Mouse (Mus musculus): Measurements from ENCODE around the gene Arhgap15. TPM values are rescaled to one million over a fixed set of nuclear protein-coding genes. Genes with fewer than 3 reads are reported as not detected.
A peak's percentile ranks its signal among the peaks of the same experiment; 100 is the strongest.
"Not testable (repeated sequence)": the region's sequence is repeated elsewhere in the genome, so short reads cannot be mapped to it uniquely, and the experiment has no call there.

Arhgap15 gene
- 0.80 and 1.1 TPM in 2 replicates for polyA plus RNA-seq (2015; fragmentation: Nextera tagmentation; extraction: Ambion mirVana)

DNA sequence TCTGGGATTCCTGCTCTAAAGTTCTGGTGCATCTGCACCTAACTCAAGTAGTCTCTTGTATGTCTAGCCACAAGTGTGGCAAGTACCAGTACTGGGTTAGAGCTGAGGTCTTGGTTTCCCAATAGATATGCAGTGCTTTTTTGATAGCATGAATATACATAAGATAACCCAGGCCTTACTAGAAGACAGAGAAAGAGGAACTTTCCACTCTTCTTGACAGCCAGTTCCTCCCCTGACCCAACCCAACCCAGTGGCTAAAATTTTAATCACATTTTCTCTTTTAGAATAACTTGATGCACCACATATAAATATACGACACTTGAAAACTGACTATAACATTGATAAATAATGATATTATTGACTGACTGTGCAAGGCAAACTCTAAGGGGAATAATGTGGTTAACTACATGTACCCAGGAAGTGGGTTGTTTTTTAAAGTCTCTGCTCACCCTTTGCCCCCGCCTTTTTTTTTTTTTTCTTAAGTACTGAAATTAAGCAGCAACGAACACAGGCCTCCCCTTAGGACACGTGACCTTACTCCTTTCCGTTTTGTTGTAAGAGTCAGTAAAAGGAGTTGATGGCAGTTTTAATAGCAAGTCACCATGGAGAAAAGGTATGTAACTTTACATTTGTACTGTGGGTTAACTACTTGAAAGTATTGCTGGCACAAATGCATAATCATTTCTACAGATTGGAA, at the start of gene Arhgap15:
Gene Arhgap15 (plus strand): TSS at position 538 of the 697 bp plus-strand sequence.
- Histone ChIP-seq H3K4me1 (ENCODE audit: insufficient read depth, low read length) (no peaks in the 10 kb centered on the region), H3K9me3 (ENCODE audit: low read length) (no peaks in the 10 kb centered on the region), H3K9ac (replicated peaks; ENCODE audit: low read length) (no peak within 1 kb of the TSS), H3K4me2 (replicated peaks; ENCODE audit: low read depth, low read length) (no peak within 1 kb of the TSS), H3K4me3 (ENCODE audit: low read length) (no peak within 1 kb of the TSS), H3K36me3 (ENCODE audit: insufficient read depth, low read length) (no peaks in the 10 kb centered on the region), H3K27me3 (ENCODE audit: insufficient read depth, low read length) (no peaks in the 10 kb centered on the region), H3K27ac (ENCODE audit: low read length) (no peak within 1 kb of the TSS)
- ATAC-seq (ENCODE audit: low FRiP score, low TSS enrichment): no peak
- WGBS: 66% methylated on average over 5 of the region's 5 CpGs

DNA sequence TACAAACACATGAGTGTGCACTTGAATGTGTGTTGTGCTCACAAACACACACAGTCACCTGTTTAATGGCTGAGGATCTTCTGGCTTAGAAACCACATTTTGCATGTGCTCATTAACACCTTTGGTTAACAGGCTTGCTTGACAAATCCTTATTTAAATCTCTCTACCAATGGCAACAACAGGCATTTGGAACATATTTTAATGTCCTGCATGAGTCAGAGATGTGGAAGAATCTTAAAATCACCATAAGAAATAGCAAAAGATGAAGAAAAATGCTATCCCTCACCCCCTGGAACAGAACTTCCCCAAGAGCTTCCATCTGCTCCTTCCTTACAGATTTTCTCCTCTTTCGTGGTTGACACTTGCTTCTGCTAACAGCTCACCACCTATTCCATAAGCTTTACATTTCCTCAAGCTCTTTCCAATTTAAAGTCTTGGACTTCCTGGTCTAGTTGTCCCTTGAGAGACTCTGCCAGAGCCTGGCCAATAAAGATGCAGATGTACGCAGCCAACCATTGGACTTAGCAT, 35.9 kb upstream of the Arhgap15 start:
- Histone ChIP-seq H3K27ac (ENCODE audit: low read length) (no peak overlapping the region), H3K4me1 (ENCODE audit: insufficient read depth, low read length) (no peaks in the 10 kb centered on the region), H3K9me3 (ENCODE audit: low read length) (no peaks in the 10 kb centered on the region), H3K4me3 (ENCODE audit: low read length) (no peak overlapping the region), H3K36me3 (ENCODE audit: insufficient read depth, low read length) (no peaks in the 10 kb centered on the region), H3K9ac (replicated peaks; ENCODE audit: low read length) (no peak overlapping the region), H3K27me3 (ENCODE audit: insufficient read depth, low read length) (no peaks in the 10 kb centered on the region), H3K4me2 (replicated peaks; ENCODE audit: low read depth, low read length) (no peak overlapping the region)
- ATAC-seq (ENCODE audit: low FRiP score, low TSS enrichment): no peak
- 88% methylated on average over 2 of the region's 2 CpGs for WGBS

DNA sequence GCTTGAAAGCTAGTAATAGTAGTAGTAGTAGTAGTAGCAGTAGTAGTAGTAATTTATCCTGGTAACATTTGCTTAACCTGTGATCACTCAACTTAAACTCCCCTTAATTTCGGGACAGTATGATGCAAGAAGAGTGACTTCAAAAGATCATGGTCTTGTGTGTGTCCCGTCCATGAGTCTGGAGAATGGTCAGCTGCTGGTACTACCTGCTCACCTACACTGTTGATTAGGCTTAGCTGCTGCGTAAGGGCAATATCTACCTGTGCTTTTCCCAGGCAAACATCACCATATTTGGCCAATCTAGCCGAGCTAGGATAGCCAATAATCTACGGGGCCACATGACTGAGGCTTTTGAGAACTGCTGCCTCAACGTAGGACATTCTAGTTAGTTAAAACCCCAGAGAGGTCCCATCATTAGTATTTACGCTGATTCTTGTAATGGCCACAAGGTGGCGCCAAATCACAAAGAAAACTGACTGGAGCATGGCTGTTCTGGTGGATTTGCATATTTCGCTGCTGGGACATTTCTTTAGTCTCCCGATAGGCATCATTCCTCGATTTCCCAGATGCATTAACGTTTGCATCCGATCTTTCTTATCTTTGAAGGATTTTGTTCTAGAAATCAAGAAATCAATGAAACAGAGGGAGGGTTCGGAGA, 26.0 kb upstream of the Arhgap15 start:
- Histone ChIP-seq H3K9me3 (ENCODE audit: low read length) (no peaks in the 10 kb centered on the region), H3K9ac (replicated peaks; ENCODE audit: low read length) (peak overlapping the region; percentile 46; the same call in 1 of the 2 replicates), H3K4me3 (ENCODE audit: low read length) (peak overlapping the region; percentile 23; the same call in 1 of the 2 replicates), H3K27ac (ENCODE audit: low read length) (no peak overlapping the region), H3K4me2 (replicated peaks; ENCODE audit: low read depth, low read length) (peak overlapping the region; percentile 47), H3K27me3 (ENCODE audit: insufficient read depth, low read length) (no peaks in the 10 kb centered on the region), H3K4me1 (ENCODE audit: insufficient read depth, low read length) (peaks cover 3% of the 10 kb centered on the region; the same call in 1 of the 2 replicates), H3K36me3 (ENCODE audit: insufficient read depth, low read length) (no peaks in the 10 kb centered on the region)
- WGBS: 17% methylated on average over 14 of the region's 14 CpGs
- peak; percentile 86; the same call in 1 of the 2 replicates for ATAC-seq (ENCODE audit: low FRiP score, low TSS enrichment)

DNA sequence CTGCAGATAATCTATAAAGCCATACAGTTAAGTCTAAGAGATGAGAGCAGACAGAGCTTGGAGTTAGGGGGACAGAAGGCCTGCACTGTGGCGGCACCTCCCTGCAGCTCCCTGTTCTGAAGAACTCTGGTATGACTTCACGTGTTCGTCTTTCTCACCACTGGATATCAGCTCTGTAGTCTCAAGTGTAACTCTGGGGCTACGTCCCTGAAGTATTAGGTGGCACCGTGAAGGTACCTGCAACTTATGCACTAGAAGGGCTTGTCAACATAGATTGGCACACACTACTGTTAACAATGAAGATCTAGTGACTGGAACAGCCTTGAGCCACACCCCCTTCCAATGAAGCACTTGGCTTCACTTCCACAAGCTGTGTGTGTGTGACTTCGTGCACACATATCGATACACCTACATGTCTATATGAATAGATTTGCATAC, 25.5 kb upstream of the Arhgap15 start:
- WGBS: 69% methylated on average over 7 of the region's 7 CpGs
- Histone ChIP-seq H3K4me1 (ENCODE audit: insufficient read depth, low read length) (peaks cover 3% of the 10 kb centered on the region; the same call in 1 of the 2 replicates), H3K27me3 (ENCODE audit: insufficient read depth, low read length) (no peaks in the 10 kb centered on the region), H3K9ac (replicated peaks; ENCODE audit: low read length) (peak overlapping the region; percentile 46; the same call in 1 of the 2 replicates), H3K27ac (ENCODE audit: low read length) (no peak overlapping the region), H3K36me3 (ENCODE audit: insufficient read depth, low read length) (no peaks in the 10 kb centered on the region), H3K9me3 (ENCODE audit: low read length) (no peaks in the 10 kb centered on the region), H3K4me3 (ENCODE audit: low read length) (peak overlapping the region; percentile 23; the same call in 1 of the 2 replicates), H3K4me2 (replicated peaks; ENCODE audit: low read depth, low read length) (peak overlapping the region; percentile 47)
- ATAC-seq (ENCODE audit: low FRiP score, low TSS enrichment): peak; percentile 70

DNA sequence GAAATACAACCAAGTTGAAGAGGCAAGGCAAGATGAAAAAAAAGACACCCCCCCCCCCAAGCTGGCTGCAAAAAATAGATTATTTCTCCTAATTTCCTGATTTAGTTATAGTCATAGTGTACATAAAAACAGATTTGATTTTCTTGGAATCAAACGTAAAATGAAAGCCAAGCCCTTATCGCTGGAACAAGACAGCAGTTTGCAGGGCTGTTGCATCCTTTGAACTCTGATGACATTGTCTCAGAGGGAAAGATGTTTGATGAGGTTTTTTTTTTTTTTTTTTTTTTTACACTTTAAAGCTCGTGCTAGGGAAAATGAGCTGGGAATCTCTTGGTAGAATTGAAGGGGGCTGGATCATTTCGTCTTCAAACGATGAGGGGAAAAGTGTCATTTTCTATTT, 21.4 kb upstream of the Arhgap15 start:
- Histone ChIP-seq H3K27ac (ENCODE audit: low read length) (no peak overlapping the region), H3K4me2 (replicated peaks; ENCODE audit: low read depth, low read length) (no peak overlapping the region), H3K36me3 (ENCODE audit: insufficient read depth, low read length) (no peaks in the 10 kb centered on the region), H3K9ac (replicated peaks; ENCODE audit: low read length) (no peak overlapping the region), H3K4me3 (ENCODE audit: low read length) (no peak overlapping the region), H3K27me3 (ENCODE audit: insufficient read depth, low read length) (no peaks in the 10 kb centered on the region), H3K4me1 (ENCODE audit: insufficient read depth, low read length) (peaks cover 3% of the 10 kb centered on the region; the same call in 1 of the 2 replicates), H3K9me3 (ENCODE audit: low read length) (no peaks in the 10 kb centered on the region)
- no peak for ATAC-seq (ENCODE audit: low FRiP score, low TSS enrichment)
- 72% methylated on average over 5 of the region's 5 CpGs for WGBS

DNA sequence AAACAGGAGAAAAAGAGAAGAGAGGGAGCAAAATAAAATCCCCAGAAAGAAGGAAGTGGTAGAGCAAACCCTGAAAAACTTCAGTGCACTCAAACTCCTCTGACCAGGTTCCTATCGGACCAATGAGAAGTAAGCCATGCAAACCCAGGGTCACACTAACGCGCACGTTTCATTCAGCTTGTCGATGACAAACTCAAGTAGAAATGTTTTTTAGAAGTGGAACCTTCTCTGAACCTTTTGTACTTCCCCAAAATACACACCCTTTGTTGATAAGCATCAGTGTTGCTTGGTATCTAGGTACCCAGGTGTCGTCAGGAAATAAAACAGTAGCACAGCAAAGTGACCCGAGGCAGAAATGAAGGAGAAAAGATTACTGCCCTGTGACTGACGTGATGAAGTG, 20.9 kb upstream of the Arhgap15 start:
- Histone ChIP-seq H3K4me3 (ENCODE audit: low read length) (no peak overlapping the region), H3K36me3 (ENCODE audit: insufficient read depth, low read length) (no peaks in the 10 kb centered on the region), H3K9me3 (ENCODE audit: low read length) (no peaks in the 10 kb centered on the region), H3K9ac (replicated peaks; ENCODE audit: low read length) (no peak overlapping the region), H3K27me3 (ENCODE audit: insufficient read depth, low read length) (no peaks in the 10 kb centered on the region), H3K4me1 (ENCODE audit: insufficient read depth, low read length) (peaks cover 3% of the 10 kb centered on the region; the same call in 1 of the 2 replicates), H3K4me2 (replicated peaks; ENCODE audit: low read depth, low read length) (no peak overlapping the region), H3K27ac (ENCODE audit: low read length) (no peak overlapping the region)
- 80% methylated on average over 8 of the region's 8 CpGs for WGBS
- no peak for ATAC-seq (ENCODE audit: low FRiP score, low TSS enrichment)

DNA sequence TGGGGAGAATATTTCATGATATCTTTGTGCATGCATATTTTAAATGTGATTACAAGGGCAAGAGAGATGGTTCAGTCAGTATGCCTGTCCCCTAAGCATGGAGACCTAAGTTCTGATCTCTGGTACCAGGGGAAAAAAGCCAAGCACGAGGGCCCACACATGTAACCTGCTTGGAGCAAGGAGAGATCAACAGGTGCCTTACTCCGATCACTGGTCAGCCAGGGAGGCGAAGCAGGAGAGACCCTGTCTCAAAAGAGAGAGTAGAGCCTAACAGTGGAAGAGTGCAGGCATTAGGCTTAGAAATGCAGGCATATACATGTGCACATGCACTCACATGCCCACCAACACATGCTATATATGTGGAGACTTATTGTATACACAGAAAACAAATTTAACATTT, 19.8 kb upstream of the Arhgap15 start:
- no peak for ATAC-seq (ENCODE audit: low FRiP score, low TSS enrichment)
- H3K9me3 ChIP-seq (ENCODE audit: low read length): no peaks in the 10 kb centered on the region
- H3K27me3 ChIP-seq (ENCODE audit: insufficient read depth, low read length): no peaks in the 10 kb centered on the region
- H3K36me3 ChIP-seq (ENCODE audit: insufficient read depth, low read length): no peaks in the 10 kb centered on the region
- WGBS: 92% methylated on average over 3 of the region's 3 CpGs
- H3K27ac ChIP-seq (ENCODE audit: low read length): no peak overlapping the region
- no peaks in the 10 kb centered on the region for H3K4me1 ChIP-seq (ENCODE audit: insufficient read depth, low read length)
- H3K9ac ChIP-seq (replicated peaks; ENCODE audit: low read length): no peak overlapping the region
- no peak overlapping the region for H3K4me3 ChIP-seq (ENCODE audit: low read length)
- no peak overlapping the region for H3K4me2 ChIP-seq (replicated peaks; ENCODE audit: low read depth, low read length)

DNA sequence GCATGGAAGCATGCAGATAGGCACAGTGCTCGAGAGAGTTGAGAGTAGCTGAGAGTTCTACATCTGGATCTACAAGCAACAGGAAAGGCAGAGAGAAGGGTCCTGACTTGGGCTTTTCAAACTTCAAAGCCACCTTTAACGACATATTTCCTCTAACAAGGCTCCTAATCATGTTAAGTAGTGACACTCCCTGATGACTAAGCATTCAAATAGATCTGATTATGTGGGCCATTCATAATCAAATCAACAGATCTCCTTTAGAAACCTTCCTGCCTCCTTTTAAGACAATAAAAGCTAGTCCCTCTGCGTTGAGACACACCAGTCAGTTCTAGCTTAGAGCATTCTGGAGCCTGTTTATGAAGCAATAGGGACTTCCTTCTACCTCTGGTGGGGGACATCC, 16.2 kb upstream of the Arhgap15 start:
- Histone ChIP-seq H3K27ac (ENCODE audit: low read length) (no peak overlapping the region), H3K4me3 (ENCODE audit: low read length) (no peak overlapping the region), H3K9ac (replicated peaks; ENCODE audit: low read length) (no peak overlapping the region), H3K27me3 (ENCODE audit: insufficient read depth, low read length) (no peaks in the 10 kb centered on the region), H3K36me3 (ENCODE audit: insufficient read depth, low read length) (no peaks in the 10 kb centered on the region), H3K4me1 (ENCODE audit: insufficient read depth, low read length) (no peaks in the 10 kb centered on the region), H3K4me2 (replicated peaks; ENCODE audit: low read depth, low read length) (no peak overlapping the region), H3K9me3 (ENCODE audit: low read length) (no peaks in the 10 kb centered on the region)
- 30% methylated on average over 3 of the region's 3 CpGs for WGBS
- no peak for ATAC-seq (ENCODE audit: low FRiP score, low TSS enrichment)

DNA sequence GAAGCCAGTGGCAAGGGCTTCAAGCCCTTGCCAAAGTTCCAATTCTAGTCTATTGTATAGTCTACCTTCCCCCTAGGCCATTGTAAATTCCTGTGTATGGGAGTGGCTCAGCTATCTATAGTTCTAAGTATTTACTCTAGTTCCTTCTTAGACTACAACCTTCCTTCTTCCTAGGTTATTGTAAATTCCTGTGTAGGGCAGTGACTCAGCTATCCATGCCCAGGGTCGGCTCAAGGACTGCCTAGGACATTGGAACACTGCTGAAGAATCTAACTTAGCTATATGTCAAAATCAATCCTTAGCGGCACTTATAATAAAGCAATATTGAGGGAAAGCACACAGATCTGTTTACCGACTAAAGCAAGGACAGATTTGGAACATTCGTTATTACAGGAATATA, 13.6 kb upstream of the Arhgap15 start:
- H3K4me3 ChIP-seq (ENCODE audit: low read length); H3K36me3 ChIP-seq (ENCODE audit: insufficient read depth, low read length); H3K9ac ChIP-seq (replicated peaks; ENCODE audit: low read length); H3K27ac ChIP-seq (ENCODE audit: low read length); H3K27me3 ChIP-seq (ENCODE audit: insufficient read depth, low read length); H3K4me2 ChIP-seq (replicated peaks; ENCODE audit: low read depth, low read length); H3K9me3 ChIP-seq (ENCODE audit: low read length); H3K4me1 ChIP-seq (ENCODE audit: insufficient read depth, low read length); ATAC-seq (ENCODE audit: low FRiP score, low TSS enrichment): not testable (repeated sequence)
- WGBS: 91% methylated on average over 4 of the region's 4 CpGs

DNA sequence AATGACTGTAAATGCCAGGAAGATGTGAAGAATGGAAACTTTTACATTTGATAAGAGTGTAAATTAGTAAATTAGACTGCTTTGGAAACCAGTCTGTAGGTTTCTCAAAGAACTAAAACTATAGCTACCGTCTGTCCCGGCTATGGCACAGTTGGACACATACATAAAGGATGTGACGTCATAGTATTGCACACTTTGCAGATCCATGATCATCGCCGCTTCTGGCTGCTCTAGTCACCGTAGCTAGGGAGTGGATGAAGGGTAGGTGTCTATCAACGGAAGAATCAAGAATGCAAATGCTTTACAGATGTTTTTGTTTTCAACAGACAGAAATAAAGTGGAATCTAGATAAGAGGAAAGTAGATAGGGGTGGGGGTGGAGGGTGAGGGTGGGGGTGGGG, 11.1 kb upstream of the Arhgap15 start:
- Histone ChIP-seq H3K9me3 (ENCODE audit: low read length) (no peaks in the 10 kb centered on the region), H3K4me2 (replicated peaks; ENCODE audit: low read depth, low read length) (no peak overlapping the region), H3K36me3 (ENCODE audit: insufficient read depth, low read length) (no peaks in the 10 kb centered on the region), H3K4me1 (ENCODE audit: insufficient read depth, low read length) (no peaks in the 10 kb centered on the region), H3K4me3 (ENCODE audit: low read length) (no peak overlapping the region), H3K9ac (replicated peaks; ENCODE audit: low read length) (no peak overlapping the region), H3K27me3 (ENCODE audit: insufficient read depth, low read length) (no peaks in the 10 kb centered on the region), H3K27ac (ENCODE audit: low read length) (no peak overlapping the region)
- 87% methylated on average over 7 of the region's 7 CpGs for WGBS
- ATAC-seq (ENCODE audit: low FRiP score, low TSS enrichment): no peak

Measured in kidney, embryonic 16.5 days (tissue).